Mouse (Mus musculus) midbrain, embryonic 11.5 days (tissue): Measurements from ENCODE around the gene Rap1gap2. TPM values are rescaled to one million over a fixed set of nuclear protein-coding genes. Genes with fewer than 3 reads are reported as not detected.

Source experiments
- ATAC-seq: fragments of 200-750 bp; cut with Nextera tagmentation; 2 replicates; pipeline ENCODE4 v1.8.0; 2017; ENCODE audit warnings: moderate TSS enrichment, moderate library complexity; ENCODE audit not compliant: low FRiP score
- DNase-seq: peaks from one replicate; pipeline ENCODE4 v3.0.0; 2015; ENCODE audit warnings: low spot score; ENCODE audit errors: missing footprints
- H3K27ac ChIP-seq: fragments of 300-500 bp; sonication (generic); 2 replicates; pipeline ENCODE4 v1.5.1; 2014; ENCODE audit warnings: low read depth, low read length
- H3K27me3 ChIP-seq: fragments of 300-500 bp; sonication (generic); 2 replicates; pipeline ENCODE4 v1.6.1; 2014; ENCODE audit warnings: mild to moderate bottlenecking, low read length, moderate library complexity, mixed read lengths; ENCODE audit not compliant: control insufficient read depth, insufficient read depth
- H3K36me3 ChIP-seq: fragments of 300-500 bp; sonication (generic); 2 replicates; pipeline ENCODE4 v1.6.1; 2014; ENCODE audit warnings: mild to moderate bottlenecking, low read length, moderate library complexity, mixed read lengths; ENCODE audit not compliant: control insufficient read depth, insufficient read depth
- H3K4me1 ChIP-seq: fragments of 300-500 bp; sonication (generic); 2 replicates; pipeline ENCODE4 v1.6.1; 2014; ENCODE audit warnings: low read length; ENCODE audit not compliant: control insufficient read depth, insufficient read depth
- H3K4me2 ChIP-seq: fragments of 300-500 bp; sonication (generic); 2 replicates; pipeline ENCODE4 v1.6.1; 2014; ENCODE audit warnings: mild to moderate bottlenecking, moderate library complexity
- H3K4me3 ChIP-seq: fragments of 300-500 bp; sonication (generic); 2 replicates; pipeline ENCODE4 v1.5.1; 2014; ENCODE audit warnings: low read depth, low read length
- H3K9ac ChIP-seq: fragments of 300-500 bp; sonication (generic); 2 replicates; pipeline ENCODE4 v1.6.1; 2014; ENCODE audit warnings: low read length
- H3K9me3 ChIP-seq: fragments of 300-500 bp; sonication (generic); 2 replicates; pipeline ENCODE4 v1.6.1; 2016; ENCODE audit warnings: low read length; ENCODE audit not compliant: control insufficient read depth
- WGBS: fragments of 180-500 bp; shearing (Covaris S2); extraction: QIAGEN DNeasy Blood & Tissue Kit; methylation state at CpG from one replicate; pipeline ENCODE4 v1.1.7; 2014; 5-methylcytosine and 5-hydroxymethylcytosine counted together
- polyA plus RNA-seq: library from polyadenylated mRNA; unstranded; fragments of >200 nt; fragmentation: Nextera tagmentation; extraction: Ambion mirVana; gene quantifications from 2 replicates; pipeline ENCODE4 v1.2.1, GENCODE M21; 2014

The Rap1gap2 gene
- polyA plus RNA-seq, 1 experiment from 2014 or later = 2.5 TPM

GRCm38 (mm10) chr11:74515046-74515445 is 95.7 kb downstream of the Rap1gap2 start:
- no peaks in the 10 kb centered on the region for H3K4me1 ChIP-seq
- no peak overlapping the region for H3K4me3 ChIP-seq
- no peaks in the 10 kb centered on the region for H3K27me3 ChIP-seq
- H3K4me2 ChIP-seq = no peak overlapping the region
- H3K36me3 ChIP-seq = no peaks in the 10 kb centered on the region
- 93% methylated on average over 3 of the region's 3 CpGs for WGBS
- no peak overlapping the region for H3K9ac ChIP-seq
- no peak for DNase-seq
- no peaks in the 10 kb centered on the region for H3K9me3 ChIP-seq
- H3K27ac ChIP-seq = no peak overlapping the region
- no peak for ATAC-seq

GRCm38 (mm10) chr11:74512595-74512994 is 98.1 kb downstream of the Rap1gap2 start:
- Histone ChIP-seq H3K9me3 (no peaks in the 10 kb centered on the region), H3K4me3 (no peak overlapping the region), H3K27ac (no peak overlapping the region), H3K27me3 (no peaks in the 10 kb centered on the region), H3K4me2 (no peak overlapping the region), H3K9ac (no peak overlapping the region), H3K36me3 (no peaks in the 10 kb centered on the region), H3K4me1 (no peaks in the 10 kb centered on the region)
- DNase-seq = no peak
- 90% methylated on average over 10 of the region's 10 CpGs for WGBS
- ATAC-seq = no peak

- Histone ChIP-seq H3K27me3 (no peaks in the 10 kb centered on the region), H3K27ac (no peak overlapping the region), H3K36me3 (no peaks in the 10 kb centered on the region), H3K4me3 (no peak overlapping the region), H3K9ac (no peak overlapping the region), H3K9me3 (no peaks in the 10 kb centered on the region), H3K4me1 (no peaks in the 10 kb centered on the region), H3K4me2 (no peak overlapping the region)
- 76% methylated on average over 6 of the region's 6 CpGs for WGBS
- DNase-seq (no peak), ATAC-seq (0 out of 2 replicates have a peak, but pooled peaks have one; percentile 44)
Observed at GRCm38 (mm10) chr11:74506275-74506674, 104.4 kb downstream of the Rap1gap2 start.

- no peaks in the 10 kb centered on the region for H3K27me3 ChIP-seq
- ATAC-seq = no peak
- no peaks in the 10 kb centered on the region for H3K36me3 ChIP-seq
- H3K27ac ChIP-seq = no peak overlapping the region
- H3K9me3 ChIP-seq = no peaks in the 10 kb centered on the region
- H3K4me1 ChIP-seq = no peaks in the 10 kb centered on the region
- no peak overlapping the region for H3K9ac ChIP-seq
- H3K4me3 ChIP-seq = no peak overlapping the region
- H3K4me2 ChIP-seq = no peak overlapping the region
- DNase-seq = no peak
- 87% methylated on average over 8 of the region's 8 CpGs for WGBS
Observed at GRCm38 (mm10) chr11:74502485-74502884, 108.2 kb downstream of the Rap1gap2 start.

- ATAC-seq = no peak
- Histone ChIP-seq H3K27ac (no peak overlapping the region), H3K4me1 (no peaks in the 10 kb centered on the region), H3K4me2 (no peak overlapping the region), H3K9ac (no peak overlapping the region), H3K36me3 (no peaks in the 10 kb centered on the region), H3K27me3 (no peaks in the 10 kb centered on the region), H3K9me3 (no peaks in the 10 kb centered on the region), H3K4me3 (no peak overlapping the region)
- DNase-seq = no peak
Observed at GRCm38 (mm10) chr11:74501989-74502388, 108.7 kb downstream of the Rap1gap2 start.

GRCm38 (mm10) chr11:74501061-74501460 is 109.7 kb downstream of the Rap1gap2 start:
- no peak overlapping the region for H3K27ac ChIP-seq
- H3K27me3 ChIP-seq = no peaks in the 10 kb centered on the region
- no peaks in the 10 kb centered on the region for H3K36me3 ChIP-seq
- H3K4me2 ChIP-seq = no peak overlapping the region
- WGBS = 87% methylated on average over 3 of the region's 3 CpGs
- H3K9me3 ChIP-seq = no peaks in the 10 kb centered on the region
- DNase-seq (no peak), ATAC-seq (no peak)
- no peak overlapping the region for H3K9ac ChIP-seq
- no peak overlapping the region for H3K4me3 ChIP-seq
- H3K4me1 ChIP-seq = no peaks in the 10 kb centered on the region

GRCm38 (mm10) chr11:74499521-74500099 is 111.1 kb downstream of the Rap1gap2 start:
- 70% methylated on average over 8 of the region's 8 CpGs for WGBS
- no peak for ATAC-seq
- Histone ChIP-seq H3K4me2 (no peak overlapping the region), H3K9ac (no peak overlapping the region), H3K36me3 (no peaks in the 10 kb centered on the region), H3K4me1 (no peaks in the 10 kb centered on the region), H3K27me3 (no peaks in the 10 kb centered on the region), H3K4me3 (no peak overlapping the region), H3K27ac (no peak overlapping the region), H3K9me3 (no peaks in the 10 kb centered on the region)
- DNase-seq = no peak

GRCm38 (mm10) chr11:74499058-74499457 is 111.7 kb downstream of the Rap1gap2 start:
- no peaks in the 10 kb centered on the region for H3K4me1 ChIP-seq
- H3K27ac ChIP-seq = no peak overlapping the region
- H3K4me3 ChIP-seq = no peak overlapping the region
- DNase-seq (no peak), ATAC-seq (no peak)
- no peak overlapping the region for H3K4me2 ChIP-seq
- H3K27me3 ChIP-seq = no peaks in the 10 kb centered on the region
- 75% methylated on average over 3 of the region's 3 CpGs for WGBS
- no peaks in the 10 kb centered on the region for H3K9me3 ChIP-seq
- H3K36me3 ChIP-seq = no peaks in the 10 kb centered on the region
- no peak overlapping the region for H3K9ac ChIP-seq

- H3K9me3 ChIP-seq = no peaks in the 10 kb centered on the region
- H3K9ac ChIP-seq = no peak overlapping the region
- 94% methylated on average over 3 of the region's 3 CpGs for WGBS
- no peak overlapping the region for H3K4me2 ChIP-seq
- H3K27ac ChIP-seq = no peak overlapping the region
- no peak overlapping the region for H3K4me3 ChIP-seq
- H3K36me3 ChIP-seq = no peaks in the 10 kb centered on the region
- DNase-seq (no peak), ATAC-seq (no peak)
- H3K4me1 ChIP-seq = no peaks in the 10 kb centered on the region
- H3K27me3 ChIP-seq = no peaks in the 10 kb centered on the region
Observed at GRCm38 (mm10) chr11:74496581-74496980, 114.1 kb downstream of the Rap1gap2 start.
